Mouse (Mus musculus) neural tube, embryonic 14.5 days (tissue): ENCODE results near the gene Tmem176b. TPM values are rescaled to one million over a fixed set of nuclear protein-coding genes. Genes with fewer than 3 reads are reported as not detected.

Source experiments
- ATAC-seq: fragments of 200-750 bp; cut with Nextera tagmentation; 2 replicates; pipeline ENCODE4 v1.8.0; 2017; ENCODE audit warnings: low read depth, mild to moderate bottlenecking, moderate TSS enrichment, moderate library complexity
- H3K27ac ChIP-seq: fragments of 300-500 bp; sonication (generic); 2 replicates; pipeline ENCODE4 v1.5.1; 2014; ENCODE audit warnings: low read depth, mild to moderate bottlenecking, control low read depth, low read length, moderate library complexity, mixed read lengths
- H3K27me3 ChIP-seq: fragments of 300-500 bp; sonication (generic); 2 replicates; pipeline ENCODE4 v1.6.1; 2014; ENCODE audit warnings: low read length; ENCODE audit not compliant: control insufficient read depth, insufficient read depth
- H3K36me3 ChIP-seq: fragments of 300-500 bp; sonication (generic); 2 replicates; pipeline ENCODE4 v1.6.1; 2014; ENCODE audit warnings: low read length, mixed read lengths; ENCODE audit not compliant: control insufficient read depth, insufficient read depth
- H3K4me1 ChIP-seq: fragments of 300-500 bp; sonication (generic); 2 replicates; pipeline ENCODE4 v1.6.1; 2014; ENCODE audit warnings: low read length; ENCODE audit not compliant: control insufficient read depth, insufficient read depth
- H3K4me2 ChIP-seq: fragments of 300-500 bp; sonication (generic); 2 replicates; pipeline ENCODE4 v1.6.1; 2014; ENCODE audit warnings: mild to moderate bottlenecking, low read depth, low read length, control low read depth
- H3K4me3 ChIP-seq: fragments of 300-500 bp; sonication (generic); 2 replicates; pipeline ENCODE4 v1.5.1; 2014; ENCODE audit warnings: low read depth, low read length, control low read depth, mixed read lengths
- H3K9ac ChIP-seq: fragments of 300-500 bp; sonication (generic); replicated peaks from 2 replicates; pipeline ENCODE4 v1.6.1; 2014; ENCODE audit warnings: low read depth, mild to moderate bottlenecking, control low read depth, low read length, mixed read lengths
- H3K9me3 ChIP-seq: fragments of 300-500 bp; sonication (generic); 2 replicates; pipeline ENCODE4 v1.6.1; 2016; ENCODE audit warnings: low read length; ENCODE audit not compliant: control insufficient read depth
- WGBS: fragments of 180-500 bp; shearing (Covaris S2); extraction: QIAGEN DNeasy Blood & Tissue Kit; methylation state at CpG from one replicate; pipeline ENCODE4 v1.1.7; 2014; 5-methylcytosine and 5-hydroxymethylcytosine counted together
- polyA plus RNA-seq: library from polyadenylated mRNA; unstranded; fragments of >200 nt; fragmentation: Nextera tagmentation; extraction: Ambion mirVana; gene quantifications from 2 replicates; pipeline ENCODE4 v1.2.1, GENCODE M21; 2014

Tmem176b gene
- polyA plus RNA-seq, 1 experiment from 2014 or later = 88.1 TPM

DNA sequence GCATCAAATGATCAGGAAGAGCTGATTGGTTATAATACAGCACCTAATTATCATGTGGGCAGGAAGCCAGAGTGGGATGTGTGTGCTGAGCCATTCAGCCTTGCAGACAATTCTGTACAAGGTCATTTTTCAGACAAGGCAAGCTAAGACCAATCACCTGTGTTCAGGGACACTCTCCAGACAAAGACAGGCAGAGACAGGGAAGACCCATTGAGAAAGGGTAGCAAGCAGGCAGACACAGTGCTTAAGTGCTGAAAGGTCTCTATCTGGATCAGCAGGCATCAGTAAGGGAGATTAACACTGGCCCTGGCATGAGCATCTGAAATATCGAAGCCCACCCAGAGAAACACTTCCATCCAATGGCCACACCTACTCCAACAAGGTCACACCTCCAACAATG, 56.9 kb downstream of the Tmem176b start:
- no peak overlapping the region for H3K27ac ChIP-seq
- no peaks in the 10 kb centered on the region for H3K9me3 ChIP-seq
- no peak overlapping the region for H3K4me3 ChIP-seq
- H3K4me2 ChIP-seq = no peak overlapping the region
- H3K36me3 ChIP-seq = no peaks in the 10 kb centered on the region
- H3K27me3 ChIP-seq = no peaks in the 10 kb centered on the region
- no peak for ATAC-seq
- 82% methylated on average over 1 of the region's 1 CpGs for WGBS
- no peak overlapping the region for H3K9ac ChIP-seq
- no peaks in the 10 kb centered on the region for H3K4me1 ChIP-seq

Other genes starting within 250 kb of the Tmem176b start
- gene Repin1, start 247.6 kb downstream of the Tmem176b start, polyA plus RNA-seq = 38.9 and 40.8 TPM in 2 replicates
- not detected in 2 replicates for gene Gm44965, start 247.6 kb downstream of the Tmem176b start, polyA plus RNA-seq
- gene Zfp775, start 239.4 kb downstream of the Tmem176b start, polyA plus RNA-seq = 12.3 and 17.6 TPM in 2 replicates
- 20.5 and 26.9 TPM in 2 replicates for gene AI854703, start 214.7 kb downstream of the Tmem176b start, polyA plus RNA-seq
- gene Gimap8, start 194.3 kb downstream of the Tmem176b start, polyA plus RNA-seq = 0.20 and 0.35 TPM in 2 replicates
- 0.70 and 1.5 TPM in 2 replicates for gene Gimap9, start 165.4 kb downstream of the Tmem176b start, polyA plus RNA-seq
- gene Gimap4, start 156.9 kb downstream of the Tmem176b start, polyA plus RNA-seq = 0.33 and 1.4 TPM in 2 replicates
- gene Gimap6, start 133.3 kb downstream of the Tmem176b start, polyA plus RNA-seq = 5.8 and 8.9 TPM in 2 replicates
- not detected in 2 replicates for gene Gm28053, start 122.9 kb downstream of the Tmem176b start, polyA plus RNA-seq
- not detected in 2 replicates for gene Gimap7, start 122.9 kb downstream of the Tmem176b start, polyA plus RNA-seq
- gene Gimap1, start 102.4 kb downstream of the Tmem176b start, polyA plus RNA-seq = 2.8 and 4.9 TPM in 2 replicates
- 0.84 and 1.5 TPM in 2 replicates for gene Gimap5, start 95.3 kb downstream of the Tmem176b start, polyA plus RNA-seq
- not detected in 2 replicates for gene Gimap3, start 70.6 kb downstream of the Tmem176b start, polyA plus RNA-seq
- gene Tmem176a, start 577 bp downstream of the Tmem176b start, polyA plus RNA-seq = 16.7 and 26.9 TPM in 2 replicates
- not detected in 2 replicates for gene Aoc1, start 31.4 kb upstream of the Tmem176b start, polyA plus RNA-seq
- not detected in 2 replicates for gene 1600015I10Rik, start 88.4 kb upstream of the Tmem176b start, polyA plus RNA-seq
- not detected in 2 replicates for gene Doxl2, start 133.5 kb upstream of the Tmem176b start, polyA plus RNA-seq
- gene Svs1, start 145.4 kb upstream of the Tmem176b start, polyA plus RNA-seq = not detected in 2 replicates
- gene Gpnmb, start 195.1 kb upstream of the Tmem176b start, polyA plus RNA-seq = 0.14 and 0.21 TPM in 2 replicates
- gene Malsu1, start 232.3 kb upstream of the Tmem176b start, polyA plus RNA-seq = 62.8 and 71.1 TPM in 2 replicates